Mouse (Mus musculus) embryonic facial prominence, embryonic 12.5 days (tissue): Measurements from ENCODE around the gene Bco1. TPM values are rescaled to one million over a fixed set of nuclear protein-coding genes. Genes with fewer than 3 reads are reported as not detected.

Source experiments
- ATAC-seq: fragments of 200-750 bp; cut with Nextera tagmentation; 2 replicates; pipeline ENCODE4 v1.8.0; 2017; ENCODE audit not compliant: insufficient number of reproducible peaks, insufficient read depth, low FRiP score, low TSS enrichment
- H3K27ac ChIP-seq: fragments of 300-500 bp; sonication (generic); 2 replicates; pipeline ENCODE4 v1.5.1; 2016; ENCODE audit warnings: mild to moderate bottlenecking
- H3K27me3 ChIP-seq: fragments of 300-500 bp; sonication (generic); 2 replicates; pipeline ENCODE4 v1.6.1; 2016; ENCODE audit warnings: mild to moderate bottlenecking, moderate library complexity
- H3K36me3 ChIP-seq: fragments of 300-500 bp; sonication (generic); 2 replicates; pipeline ENCODE4 v1.6.1; 2016; ENCODE audit warnings: mild to moderate bottlenecking
- H3K4me1 ChIP-seq: fragments of 300-500 bp; sonication (generic); 2 replicates; pipeline ENCODE4 v1.6.1; 2016
- H3K4me2 ChIP-seq: fragments of 300-500 bp; sonication (generic); replicated peaks from 2 replicates; pipeline ENCODE4 v1.6.1; 2016; ENCODE audit warnings: mild to moderate bottlenecking, moderate library complexity
- H3K4me3 ChIP-seq: fragments of 300-500 bp; sonication (generic); 2 replicates; pipeline ENCODE4 v1.5.1; 2016; ENCODE audit warnings: mild to moderate bottlenecking
- H3K9ac ChIP-seq: fragments of 300-500 bp; sonication (generic); 2 replicates; pipeline ENCODE4 v1.6.1; 2016; ENCODE audit warnings: mild to moderate bottlenecking, moderate library complexity
- H3K9me3 ChIP-seq: fragments of 300-500 bp; sonication (generic); 2 replicates; pipeline ENCODE4 v1.6.1; 2016; ENCODE audit warnings: mild to moderate bottlenecking, moderate library complexity
- WGBS: fragments of 180-500 bp; shearing (Covaris S2); methylation state at CpG from one replicate; pipeline ENCODE4 v1.1.7; 2016; 5-methylcytosine and 5-hydroxymethylcytosine counted together
- polyA plus RNA-seq: library from polyadenylated mRNA; unstranded; fragments of >200 nt; fragmentation: Nextera tagmentation; extraction: Ambion mirVana; gene quantifications from 2 replicates; pipeline ENCODE4 v1.2.1, GENCODE M21; 2016

Bco1 gene
- polyA plus RNA-seq, 1 experiment from 2014 or later: 0.38 TPM

- Histone ChIP-seq H3K36me3 (no peaks in the 10 kb centered on the region), H3K4me2 (no peak overlapping the region), H3K9ac (no peak overlapping the region), H3K9me3 (no peaks in the 10 kb centered on the region), H3K27me3 (no peaks in the 10 kb centered on the region), H3K4me1 (peaks cover 13% of the 10 kb centered on the region), H3K27ac (no peak overlapping the region), H3K4me3 (no peak overlapping the region)
- 74% methylated on average over 10 of the region's 10 CpGs for WGBS
- ATAC-seq: no peak
Measured at GRCm38 (mm10) chr8:117097051-117097563, 1.5 kb downstream of the Bco1 start.

GRCm38 (mm10) chr8:117097564-117098191, 2.0 kb downstream of the Bco1 start:
- H3K27ac ChIP-seq: no peak overlapping the region
- no peak overlapping the region for H3K4me2 ChIP-seq

GRCm38 (mm10) chr8:117107533-117107932, 11.9 kb downstream of the Bco1 start:
- no peaks in the 10 kb centered on the region for H3K9me3 ChIP-seq
- H3K27me3 ChIP-seq: no peaks in the 10 kb centered on the region
- 11% methylated on average over 9 of the region's 9 CpGs for WGBS
- 0 out of 2 replicates have a peak, but pooled peaks cover 3% of the 10 kb centered on the region for H3K4me1 ChIP-seq
- no peak overlapping the region for H3K4me3 ChIP-seq
- no peak for ATAC-seq
- no peak overlapping the region for H3K4me2 ChIP-seq
- H3K36me3 ChIP-seq: no peaks in the 10 kb centered on the region
- H3K9ac ChIP-seq: no peak overlapping the region
- no peak overlapping the region for H3K27ac ChIP-seq

More at GRCm38 (mm10) chr8:117097564-117098191, 2.0 kb downstream of the Bco1 start:
- Histone ChIP-seq H3K4me1 (peaks cover 13% of the 10 kb centered on the region), H3K4me3 (no peak overlapping the region), H3K9me3 (no peaks in the 10 kb centered on the region), H3K36me3 (no peaks in the 10 kb centered on the region), H3K27me3 (no peaks in the 10 kb centered on the region), H3K9ac (no peak overlapping the region)
- ATAC-seq: no peak
- WGBS: 45% methylated on average over 11 of the region's 11 CpGs

GRCm38 (mm10) chr8:117109018-117109711, 13.5 kb downstream of the Bco1 start:
- H3K9me3 ChIP-seq: no peaks in the 10 kb centered on the region
- 0 out of 2 replicates have a peak, but pooled peaks cover 3% of the 10 kb centered on the region for H3K4me1 ChIP-seq
- H3K4me3 ChIP-seq: no peak overlapping the region
- WGBS: 88% methylated on average over 19 of the region's 19 CpGs
- H3K27ac ChIP-seq: no peak overlapping the region
- no peak overlapping the region for H3K4me2 ChIP-seq
- no peak for ATAC-seq
- no peak overlapping the region for H3K9ac ChIP-seq
- no peaks in the 10 kb centered on the region for H3K27me3 ChIP-seq
- H3K36me3 ChIP-seq: no peaks in the 10 kb centered on the region

- no peaks in the 10 kb centered on the region for H3K27me3 ChIP-seq
- 53% methylated on average over 16 of the region's 16 CpGs for WGBS
Measured at GRCm38 (mm10) chr8:117109801-117110390, 14.2 kb downstream of the Bco1 start.

GRCm38 (mm10) chr8:117111641-117112040, 16.0 kb downstream of the Bco1 start:
- Histone ChIP-seq H3K4me3 (no peak overlapping the region), H3K4me1 (peaks cover 10% of the 10 kb centered on the region), H3K36me3 (no peaks in the 10 kb centered on the region), H3K27ac (no peak overlapping the region), H3K4me2 (no peak overlapping the region), H3K9ac (no peak overlapping the region), H3K27me3 (no peaks in the 10 kb centered on the region), H3K9me3 (no peaks in the 10 kb centered on the region)
- ATAC-seq: no peak
- 89% methylated on average over 3 of the region's 3 CpGs for WGBS

More at GRCm38 (mm10) chr8:117109801-117110390, 14.2 kb downstream of the Bco1 start:
- H3K4me2 ChIP-seq: no peak overlapping the region
- H3K9ac ChIP-seq: no peak overlapping the region
- no peak overlapping the region for H3K4me3 ChIP-seq
- H3K36me3 ChIP-seq: no peaks in the 10 kb centered on the region
- no peak overlapping the region for H3K27ac ChIP-seq
- no peak for ATAC-seq
- H3K4me1 ChIP-seq: 0 out of 2 replicates have a peak, but pooled peaks cover 3% of the 10 kb centered on the region
- no peaks in the 10 kb centered on the region for H3K9me3 ChIP-seq

GRCm38 (mm10) chr8:117112261-117112660, 16.6 kb downstream of the Bco1 start:
- Histone ChIP-seq H3K4me1 (peaks cover 10% of the 10 kb centered on the region), H3K4me2 (no peak overlapping the region), H3K27me3 (no peaks in the 10 kb centered on the region), H3K9me3 (no peaks in the 10 kb centered on the region), H3K36me3 (no peaks in the 10 kb centered on the region), H3K9ac (no peak overlapping the region), H3K4me3 (no peak overlapping the region), H3K27ac (no peak overlapping the region)
- no peak for ATAC-seq
- WGBS: 64% methylated on average over 8 of the region's 8 CpGs

- no peaks in the 10 kb centered on the region for H3K36me3 ChIP-seq
- H3K4me3 ChIP-seq: no peak overlapping the region
- no peak overlapping the region for H3K27ac ChIP-seq
- 40% methylated on average over 6 of the region's 6 CpGs for WGBS
- H3K9ac ChIP-seq: no peak overlapping the region
- H3K9me3 ChIP-seq: no peaks in the 10 kb centered on the region
- ATAC-seq: no peak
- peaks cover 10% of the 10 kb centered on the region for H3K4me1 ChIP-seq
- H3K4me2 ChIP-seq: peak overlapping the region; percentile 32
- H3K27me3 ChIP-seq: no peaks in the 10 kb centered on the region
Measured at GRCm38 (mm10) chr8:117115094-117115493, 19.4 kb downstream of the Bco1 start.

- Histone ChIP-seq H3K4me3 (no peak overlapping the region), H3K9ac (no peak overlapping the region), H3K27ac (no peak overlapping the region), H3K4me1 (peaks cover 10% of the 10 kb centered on the region), H3K27me3 (no peaks in the 10 kb centered on the region), H3K36me3 (no peaks in the 10 kb centered on the region), H3K9me3 (no peaks in the 10 kb centered on the region), H3K4me2 (peak overlapping the region; percentile 32)
- 15% methylated on average over 13 of the region's 13 CpGs for WGBS
- no peak for ATAC-seq
Measured at GRCm38 (mm10) chr8:117115676-117116446, 20.2 kb downstream of the Bco1 start.

- Histone ChIP-seq H3K36me3 (no peaks in the 10 kb centered on the region), H3K4me1 (peaks cover 10% of the 10 kb centered on the region), H3K27ac (no peak overlapping the region), H3K9me3 (no peaks in the 10 kb centered on the region), H3K4me2 (no peak overlapping the region), H3K9ac (no peak overlapping the region), H3K4me3 (no peak overlapping the region), H3K27me3 (no peaks in the 10 kb centered on the region)
- WGBS: 69% methylated on average over 7 of the region's 7 CpGs
- no peak for ATAC-seq
Measured at GRCm38 (mm10) chr8:117116534-117116933, 20.9 kb downstream of the Bco1 start.

GRCm38 (mm10) chr8:117118409-117118808, 22.8 kb downstream of the Bco1 start:
- Histone ChIP-seq H3K36me3 (no peaks in the 10 kb centered on the region), H3K4me1 (peaks cover 8% of the 10 kb centered on the region), H3K27ac (no peak overlapping the region), H3K9me3 (no peaks in the 10 kb centered on the region), H3K4me3 (no peak overlapping the region), H3K9ac (no peak overlapping the region), H3K27me3 (no peaks in the 10 kb centered on the region), H3K4me2 (no peak overlapping the region)
- ATAC-seq: no peak
- WGBS: 87% methylated on average over 9 of the region's 9 CpGs
